Mouse (Mus musculus): ENCODE results near the gene Xylt2.

DNA sequence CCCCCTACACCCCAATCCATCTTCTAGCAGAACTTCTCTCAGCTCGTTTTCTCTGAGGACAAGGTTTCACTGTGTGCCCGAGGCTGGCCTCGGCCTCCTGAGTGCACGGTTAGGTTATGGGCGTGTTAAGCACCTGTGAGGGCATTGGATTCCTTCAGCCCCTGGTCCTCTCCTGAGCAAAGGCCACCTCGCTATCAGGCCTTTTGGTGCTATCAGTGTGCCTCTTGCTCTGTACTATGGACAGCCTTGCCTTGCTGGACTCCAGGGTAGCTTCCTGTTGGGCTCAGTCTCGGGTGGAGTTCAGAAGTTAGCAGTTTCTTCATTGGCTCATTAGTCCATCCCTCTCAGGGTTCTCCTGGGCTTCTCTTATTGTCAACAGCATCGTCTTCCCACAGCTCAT is 44.3 kb downstream of the Xylt2 start:
- TF ChIP-seq GATA1 (IDR thresholded peaks at IDR 0.05; ENCODE audit: borderline replicate concordance, low read length), result no peak
- no peak for TF ChIP-seq CTCF (IDR thresholded peaks at IDR 0.05; ENCODE audit: low read depth, low read length)
- no peak for TF ChIP-seq TAL1 (conservative IDR thresholded peaks at IDR 0.05; ENCODE audit: low read depth, low read length)
- TF ChIP-seq POLR2AphosphoS5 (IDR thresholded peaks at IDR 0.05; ENCODE audit: insufficient replicate concordance, low read depth, low read length), result no peak

Measured in G1E (cell line).